Mouse (Mus musculus): ENCODE measurements at regions not wholly inside any gene's neighbourhood (a gene's known extent, or its start where the extent isn't known, plus 50 kb on each side); places are given as distances from the start of the nearest gene placed in this dataset.

- TF ChIP-seq CTCF (IDR thresholded peaks at IDR 0.05; ENCODE audit: control insufficient read depth, insufficient read depth, insufficient read length) (no peak), MYOD1 (IDR thresholded peaks at IDR 0.05; ENCODE audit: control insufficient read depth, insufficient read length, low read depth) (no peak), CEBPB (IDR thresholded peaks at IDR 0.05; ENCODE audit: low read depth) (no peak), MAX (IDR thresholded peaks at IDR 0.05) (no peak), MYOG (IDR thresholded peaks at IDR 0.05; ENCODE audit: control insufficient read depth, extremely low read depth, insufficient read length) (no peak), FOSL1 (IDR thresholded peaks at IDR 0.05; ENCODE audit: insufficient read depth, low read length, poor library complexity, severe bottlenecking) (no peak), USF1 (IDR thresholded peaks at IDR 0.05; ENCODE audit: low read depth) (no peak)
Observed at GRCm38 (mm10) chr12:13706510-13706909, 437.6 kb downstream of the Nbas start.

All from C2C12 (cell line).